Mouse (Mus musculus): ENCODE data around the gene Pnrc2.

- TF ChIP-seq POLR2A (IDR thresholded peaks at IDR 0.05; ENCODE audit: borderline replicate concordance, control insufficient read depth, low read depth, low read length) = no peak
- TF ChIP-seq CTCF (IDR thresholded peaks at IDR 0.05; ENCODE audit: control insufficient read depth, insufficient read depth, low read length) = no peak
Observed at GRCm38 (mm10) chr4:135875991-135876582, 2.4 kb upstream of the Pnrc2 start.
